Mouse (Mus musculus) heart, embryonic 12.5 days (tissue): Measurements from ENCODE around the gene Tbl2. TPM values are rescaled to one million over a fixed set of nuclear protein-coding genes. Genes with fewer than 3 reads are reported as not detected.

Experiments
- ATAC-seq: fragments of 200-750 bp; cut with Nextera tagmentation; 2 replicates; pipeline ENCODE4 v1.8.0; 2017; ENCODE audit warnings: moderate TSS enrichment, moderate library complexity; ENCODE audit not compliant: insufficient number of reproducible peaks, low FRiP score
- H3K27ac ChIP-seq: fragments of 300-500 bp; sonication (generic); 2 replicates; pipeline ENCODE4 v1.5.1; 2016; ENCODE audit warnings: mild to moderate bottlenecking, moderate library complexity; ENCODE audit not compliant: poor library complexity, severe bottlenecking
- H3K27me3 ChIP-seq: fragments of 300-500 bp; sonication (generic); replicated peaks from 2 replicates; pipeline ENCODE4 v1.6.1; 2016; ENCODE audit warnings: mild to moderate bottlenecking, moderate library complexity
- H3K36me3 ChIP-seq: fragments of 300-500 bp; sonication (generic); 2 replicates; pipeline ENCODE4 v1.6.1; 2016; ENCODE audit warnings: mild to moderate bottlenecking, moderate library complexity
- H3K4me1 ChIP-seq: fragments of 300-500 bp; sonication (generic); replicated peaks from 2 replicates; pipeline ENCODE4 v1.6.1; 2016; ENCODE audit warnings: mild to moderate bottlenecking
- H3K4me2 ChIP-seq: fragments of 300-500 bp; sonication (generic); 2 replicates; pipeline ENCODE4 v1.6.1; 2016; ENCODE audit warnings: mild to moderate bottlenecking, moderate library complexity
- H3K4me3 ChIP-seq: fragments of 300-500 bp; sonication (generic); 2 replicates; pipeline ENCODE4 v1.5.1; 2016; ENCODE audit warnings: mild to moderate bottlenecking
- H3K9ac ChIP-seq: fragments of 300-500 bp; sonication (generic); 2 replicates; pipeline ENCODE4 v1.6.1; 2016; ENCODE audit warnings: mild to moderate bottlenecking, moderate library complexity
- H3K9me3 ChIP-seq: fragments of 300-500 bp; sonication (generic); replicated peaks from 2 replicates; pipeline ENCODE4 v1.6.1; 2016; ENCODE audit warnings: mild to moderate bottlenecking, moderate library complexity
- WGBS: fragments of 180-500 bp; shearing (Covaris S2); methylation state at CpG from one replicate; pipeline ENCODE4 v1.1.7; 2016; 5-methylcytosine and 5-hydroxymethylcytosine counted together
- polyA plus RNA-seq: library from polyadenylated mRNA; unstranded; fragments of >200 nt; fragmentation: Nextera tagmentation; extraction: Ambion mirVana; gene quantifications from 2 replicates; pipeline ENCODE4 v1.2.1, GENCODE M21; 2016

Gene Tbl2
- polyA plus RNA-seq, 1 experiment from 2014 or later, result 26.8 TPM

GRCm38 (mm10) chr5:135172986-135173385 lies 23.5 kb downstream of the Tbl2 start:
- H3K4me3 ChIP-seq, result no peak overlapping the region
- peaks cover 22% of the 10 kb centered on the region for H3K4me1 ChIP-seq
- no peaks in the 10 kb centered on the region for H3K9me3 ChIP-seq
- 89% methylated on average over 5 of the region's 5 CpGs for WGBS
- H3K4me2 ChIP-seq, result no peak overlapping the region
- no peak overlapping the region for H3K27ac ChIP-seq
- H3K9ac ChIP-seq, result no peak overlapping the region
- ATAC-seq, result no peak
- H3K27me3 ChIP-seq, result no peaks in the 10 kb centered on the region
- peaks cover 60% of the 10 kb centered on the region for H3K36me3 ChIP-seq

DNA sequence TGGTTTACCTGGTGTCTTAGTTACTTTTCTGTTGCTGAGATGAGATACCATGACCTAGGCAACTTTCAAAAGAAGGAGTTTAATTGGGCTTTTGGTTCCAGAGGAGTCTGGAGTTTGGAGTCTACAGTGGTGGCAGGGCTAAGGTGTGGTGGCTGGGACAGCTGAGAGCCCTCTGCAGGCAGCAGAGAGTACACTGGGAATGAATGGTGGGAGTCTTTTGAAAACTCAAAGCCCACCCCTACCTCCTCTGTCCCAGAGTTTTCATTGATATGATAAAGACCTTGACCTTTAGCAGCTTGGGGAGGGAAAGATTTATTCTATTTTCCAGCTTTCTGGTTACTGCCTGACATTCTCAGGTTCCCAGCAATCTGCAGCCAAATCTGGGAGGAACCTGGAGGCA lies 25.6 kb downstream of the Tbl2 start:
- Histone ChIP-seq H3K4me3 (no peak overlapping the region), H3K9ac (no peak overlapping the region), H3K4me2 (no peak overlapping the region), H3K4me1 (peaks cover 11% of the 10 kb centered on the region), H3K27me3 (no peaks in the 10 kb centered on the region), H3K36me3 (peaks cover 79% of the 10 kb centered on the region), H3K9me3 (no peaks in the 10 kb centered on the region), H3K27ac (no peak overlapping the region)
- ATAC-seq, result no peak

GRCm38 (mm10) chr5:135178523-135178922 lies 29.1 kb downstream of the Tbl2 start:
- Histone ChIP-seq H3K36me3 (peaks cover 81% of the 10 kb centered on the region), H3K4me1 (peaks cover 11% of the 10 kb centered on the region), H3K4me2 (no peak overlapping the region), H3K27me3 (no peaks in the 10 kb centered on the region), H3K9me3 (no peaks in the 10 kb centered on the region), H3K9ac (no peak overlapping the region), H3K27ac (peak overlapping the region; percentile 42), H3K4me3 (no peak overlapping the region)
- no peak for ATAC-seq
- WGBS, result 71% methylated on average over 3 of the region's 3 CpGs

DNA sequence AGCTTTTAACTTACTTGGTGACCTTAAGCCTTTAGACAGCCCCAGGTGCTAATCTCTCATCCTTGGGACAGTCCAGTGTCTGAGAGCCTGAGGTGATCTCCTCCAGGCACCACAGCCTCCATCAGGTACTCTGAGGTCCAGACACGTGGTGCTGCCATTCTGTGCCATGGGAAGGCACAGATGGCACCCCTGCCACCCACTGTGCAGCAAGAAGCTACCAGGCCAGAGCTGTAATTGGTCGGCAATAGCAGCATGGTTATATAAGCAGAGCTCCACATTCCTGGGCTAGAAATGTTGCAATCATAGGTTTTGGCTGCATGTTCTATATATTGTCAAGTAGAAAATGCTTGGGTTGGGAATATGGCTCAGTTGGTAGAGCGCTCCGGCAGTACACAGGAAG lies 29.5 kb downstream of the Tbl2 start:
- ATAC-seq, result no peak
- Histone ChIP-seq H3K9me3 (no peaks in the 10 kb centered on the region), H3K36me3 (peaks cover 77% of the 10 kb centered on the region), H3K4me3 (no peak overlapping the region), H3K4me1 (peaks cover 12% of the 10 kb centered on the region), H3K9ac (no peak overlapping the region), H3K4me2 (no peak overlapping the region), H3K27ac (no peak overlapping the region), H3K27me3 (no peaks in the 10 kb centered on the region)
- 88% methylated on average over 4 of the region's 4 CpGs for WGBS

GRCm38 (mm10) chr5:135179616-135180015 lies 30.2 kb downstream of the Tbl2 start:
- Histone ChIP-seq H3K27me3 (no peaks in the 10 kb centered on the region), H3K36me3 (peaks cover 72% of the 10 kb centered on the region), H3K27ac (no peak overlapping the region), H3K4me1 (peaks cover 12% of the 10 kb centered on the region), H3K9me3 (no peaks in the 10 kb centered on the region), H3K4me2 (no peak overlapping the region), H3K9ac (no peak overlapping the region), H3K4me3 (no peak overlapping the region)
- 85% methylated on average over 7 of the region's 7 CpGs for WGBS
- ATAC-seq, result no peak

DNA sequence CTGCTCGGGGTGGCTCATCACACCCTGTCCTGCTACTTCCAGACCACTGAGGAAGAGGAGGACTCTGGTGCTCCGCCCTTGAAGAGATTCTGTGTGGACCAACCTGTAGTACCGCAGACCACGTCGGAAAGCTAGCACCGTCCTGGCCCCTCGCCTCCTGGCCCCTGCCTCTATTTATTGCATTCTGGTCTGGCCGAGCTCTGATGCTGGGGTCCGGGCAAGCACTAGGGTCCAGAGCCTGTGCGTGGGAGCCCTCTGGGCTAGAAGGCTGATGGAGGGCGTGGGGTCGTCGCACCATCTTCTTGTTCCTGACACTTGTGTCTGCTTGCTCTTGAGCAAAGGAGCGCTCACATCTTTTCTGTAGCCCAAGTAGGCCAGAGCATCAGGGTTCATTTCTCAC lies 31.3 kb downstream of the Tbl2 start:
- Histone ChIP-seq H3K4me3 (no peak overlapping the region), H3K27me3 (no peaks in the 10 kb centered on the region), H3K36me3 (peaks cover 67% of the 10 kb centered on the region), H3K4me2 (no peak overlapping the region), H3K9me3 (no peaks in the 10 kb centered on the region), H3K9ac (no peak overlapping the region), H3K4me1 (peaks cover 12% of the 10 kb centered on the region), H3K27ac (no peak overlapping the region)
- no peak for ATAC-seq
- WGBS, result 94% methylated on average over 14 of the region's 14 CpGs

GRCm38 (mm10) chr5:135181776-135182175 lies 32.3 kb downstream of the Tbl2 start:
- Histone ChIP-seq H3K4me1 (peaks cover 12% of the 10 kb centered on the region), H3K4me3 (no peak overlapping the region), H3K4me2 (no peak overlapping the region), H3K36me3 (peaks cover 62% of the 10 kb centered on the region), H3K9me3 (no peaks in the 10 kb centered on the region), H3K27ac (no peak overlapping the region), H3K9ac (no peak overlapping the region), H3K27me3 (no peaks in the 10 kb centered on the region)
- WGBS, result 82% methylated on average over 6 of the region's 6 CpGs
- no peak for ATAC-seq

GRCm38 (mm10) chr5:135183131-135183861 lies 33.8 kb downstream of the Tbl2 start:
- Histone ChIP-seq H3K4me2 (no peak overlapping the region), H3K9ac (no peak overlapping the region), H3K4me3 (no peak overlapping the region), H3K9me3 (no peaks in the 10 kb centered on the region), H3K4me1 (peaks cover 4% of the 10 kb centered on the region; the same call in 1 of the 2 replicates), H3K27me3 (no peaks in the 10 kb centered on the region), H3K36me3 (peaks cover 47% of the 10 kb centered on the region), H3K27ac (peak overlapping the region; percentile 31; the same call in 1 of the 2 replicates)
- ATAC-seq, result no peak
- WGBS, result 55% methylated on average over 8 of the region's 8 CpGs

- Histone ChIP-seq H3K9me3 (no peaks in the 10 kb centered on the region), H3K9ac (no peak overlapping the region), H3K36me3 (peaks cover 37% of the 10 kb centered on the region), H3K27me3 (no peaks in the 10 kb centered on the region), H3K4me1 (peaks cover 19% of the 10 kb centered on the region), H3K4me3 (no peak overlapping the region), H3K4me2 (no peak overlapping the region), H3K27ac (no peak overlapping the region)
- no peak for ATAC-seq
- WGBS, result 100% methylated on average over 3 of the region's 3 CpGs
Measured at GRCm38 (mm10) chr5:135185016-135185415, 35.6 kb downstream of the Tbl2 start.

- WGBS, result 27% methylated on average over 3 of the region's 3 CpGs
- H3K36me3 ChIP-seq, result peaks cover 35% of the 10 kb centered on the region
- H3K4me2 ChIP-seq, result no peak overlapping the region
- no peaks in the 10 kb centered on the region for H3K9me3 ChIP-seq
- ATAC-seq, result no peak
- H3K4me1 ChIP-seq, result peaks cover 20% of the 10 kb centered on the region
- no peak overlapping the region for H3K4me3 ChIP-seq
- H3K27ac ChIP-seq, result no peak overlapping the region
- H3K9ac ChIP-seq, result no peak overlapping the region
- no peaks in the 10 kb centered on the region for H3K27me3 ChIP-seq
Measured at GRCm38 (mm10) chr5:135185596-135185995, 36.1 kb downstream of the Tbl2 start.

GRCm38 (mm10) chr5:135186231-135186620 lies 36.8 kb downstream of the Tbl2 start:
- Histone ChIP-seq H3K9ac (peak overlapping the region; percentile 59), H3K4me1 (peaks cover 20% of the 10 kb centered on the region), H3K4me3 (peak overlapping the region; percentile 99), H3K27ac (peak overlapping the region; percentile 97), H3K36me3 (peaks cover 30% of the 10 kb centered on the region), H3K9me3 (no peaks in the 10 kb centered on the region), H3K4me2 (peak overlapping the region; percentile 70), H3K27me3 (no peaks in the 10 kb centered on the region)
- 25% methylated on average over 10 of the region's 10 CpGs for WGBS
- ATAC-seq, result no peak
